Mouse (Mus musculus) heart, embryonic 16.5 days (tissue): Measurements from ENCODE around the gene Cep104. TPM values are rescaled to one million over a fixed set of nuclear protein-coding genes. Genes with fewer than 3 reads are reported as not detected.

ENCODE experiments used
- ATAC-seq: fragments of 200-750 bp; cut with Nextera tagmentation; replicated peaks from 2 replicates; pipeline ENCODE4 v1.8.0; 2017; ENCODE audit warnings: moderate number of reproducible peaks; ENCODE audit not compliant: insufficient read depth, low FRiP score; ENCODE audit errors: extremely low read depth
- H3K27ac ChIP-seq: fragments of 300-500 bp; sonication (generic); 2 replicates; pipeline ENCODE4 v1.5.1; 2014; ENCODE audit warnings: mild to moderate bottlenecking, low read length, control low read depth, moderate library complexity
- H3K27me3 ChIP-seq: fragments of 300-500 bp; sonication (generic); 2 replicates; pipeline ENCODE4 v1.6.1; 2014; ENCODE audit warnings: low read length, mixed read lengths; ENCODE audit not compliant: control insufficient read depth, insufficient read depth
- H3K36me3 ChIP-seq: fragments of 300-500 bp; sonication (generic); 2 replicates; pipeline ENCODE4 v1.6.1; 2014; ENCODE audit not compliant: control insufficient read depth, insufficient read depth
- H3K4me1 ChIP-seq: fragments of 300-500 bp; sonication (generic); 2 replicates; pipeline ENCODE4 v1.6.1; 2014; ENCODE audit warnings: low read length, mixed read lengths; ENCODE audit not compliant: control insufficient read depth, insufficient read depth
- H3K4me2 ChIP-seq: fragments of 300-500 bp; sonication (generic); 2 replicates; pipeline ENCODE4 v1.6.1; 2014; ENCODE audit warnings: low read depth, mild to moderate bottlenecking, control low read depth, low read length
- H3K4me3 ChIP-seq: fragments of 300-500 bp; sonication (generic); 2 replicates; pipeline ENCODE4 v1.5.1; 2014; ENCODE audit warnings: mild to moderate bottlenecking, control low read depth, low read length
- H3K9ac ChIP-seq: fragments of 300-500 bp; sonication (generic); 2 replicates; pipeline ENCODE4 v1.6.1; 2014; ENCODE audit warnings: low read length, control low read depth
- H3K9me3 ChIP-seq: fragments of 300-500 bp; sonication (generic); replicated peaks from 2 replicates; pipeline ENCODE4 v1.6.1; 2016; ENCODE audit warnings: low read length; ENCODE audit not compliant: control insufficient read depth
- WGBS: fragments of 180-500 bp; shearing (Covaris S2); extraction: QIAGEN DNeasy Blood & Tissue Kit; methylation state at CpG from one replicate; pipeline ENCODE4 v1.1.7; 2014; 5-methylcytosine and 5-hydroxymethylcytosine counted together
- polyA plus RNA-seq: library from polyadenylated mRNA; unstranded; fragments of >200 nt; fragmentation: Nextera tagmentation; extraction: Ambion mirVana; gene quantifications from 2 replicates; pipeline ENCODE4 v1.2.1, GENCODE M21; 2015

Cep104 gene
- 14.1 and 17.7 TPM in 2 replicates for polyA plus RNA-seq

DNA sequence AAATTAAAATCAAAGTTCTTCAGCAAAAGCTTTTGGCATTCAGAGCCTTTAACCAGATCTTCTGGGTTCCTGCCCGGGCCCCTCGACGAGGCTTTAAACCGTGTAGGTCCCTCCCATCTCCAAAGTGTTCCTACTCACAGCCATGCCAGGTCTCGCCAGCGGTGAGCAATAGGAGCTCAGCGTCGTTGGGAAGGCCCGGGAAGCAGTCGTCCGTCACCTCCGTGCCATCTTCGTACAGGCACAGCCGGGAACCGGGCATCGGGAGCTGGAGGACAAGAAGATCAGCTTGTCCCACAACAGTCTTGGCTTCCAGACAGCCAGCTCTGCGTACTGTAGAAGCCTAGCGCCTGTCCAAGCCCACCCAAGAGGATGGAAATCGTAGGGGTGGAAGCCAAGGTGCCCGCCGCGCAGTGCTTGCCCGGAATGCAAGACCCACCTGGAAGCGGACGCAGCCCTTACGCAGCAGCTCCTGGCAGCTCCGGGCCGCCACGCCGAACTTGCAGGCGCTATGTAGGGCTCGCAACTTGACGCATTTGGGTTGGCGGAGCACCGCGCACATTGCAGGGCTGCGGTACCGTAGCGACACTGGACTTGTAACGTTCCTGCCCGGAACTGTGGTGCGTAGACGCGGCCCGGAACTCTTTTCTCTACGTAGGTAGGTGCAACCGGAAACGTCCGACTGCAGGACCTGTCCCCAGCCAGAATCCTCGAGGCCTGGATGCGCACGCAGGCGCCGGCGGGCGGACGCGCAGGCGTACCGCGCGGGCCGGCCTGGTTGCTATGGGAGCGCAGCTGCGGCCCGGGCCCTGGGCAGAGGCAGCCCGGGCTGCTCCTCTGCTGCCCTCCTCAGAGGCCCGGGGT is at the start of gene Cep104, which contains the start of gene Dffb:
Gene Cep104, plus strand, starts transcription at position 764 of the 861 bp plus-strand sequence.
Gene Dffb, minus strand, starts transcription at position 696 of the 861 bp plus-strand sequence.
- Histone ChIP-seq H3K4me3 (peak within 1 kb of the TSS; percentile 85), H3K9me3 (no peaks in the 10 kb centered on the region), H3K4me2 (peak within 1 kb of the TSS; percentile 86), H3K36me3 (peaks cover 2% of the 10 kb centered on the region; the same call in 1 of the 2 replicates), H3K27ac (no peak within 1 kb of the TSS), H3K4me1 (peaks cover 7% of the 10 kb centered on the region), H3K9ac (peak within 1 kb of the TSS; percentile 88), H3K27me3 (no peaks in the 10 kb centered on the region)
- WGBS: 2% methylated on average over 68 of the region's 68 CpGs
- ATAC-seq: peak; percentile 99

DNA sequence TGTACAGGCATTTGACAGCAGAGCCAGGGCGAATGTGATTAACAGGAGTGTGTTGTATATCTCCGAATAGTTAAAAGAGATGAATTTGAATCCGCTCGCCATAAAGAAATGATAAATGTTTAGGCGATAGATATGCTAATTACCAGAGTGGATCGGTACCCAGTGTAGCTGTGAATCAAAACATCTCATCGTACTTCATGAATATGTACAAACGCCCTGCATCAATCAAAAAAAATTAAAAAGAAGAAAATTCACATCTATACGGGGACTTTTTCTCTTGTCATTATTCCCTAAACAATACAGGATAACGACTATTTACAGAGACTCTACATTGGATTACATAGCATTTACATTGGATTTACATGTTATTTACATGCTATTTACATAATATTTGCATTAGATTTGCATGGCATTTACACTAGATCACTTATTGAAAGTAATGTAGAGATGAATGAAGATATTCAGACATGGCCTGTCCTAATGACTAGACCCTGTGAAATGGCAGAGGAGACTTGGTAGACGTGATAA is 46.2 kb upstream of the Cep104 start:
- Histone ChIP-seq H3K4me3 (no peak overlapping the region), H3K4me2 (no peak overlapping the region), H3K9me3 (no peaks in the 10 kb centered on the region), H3K27me3 (no peaks in the 10 kb centered on the region), H3K27ac (no peak overlapping the region), H3K4me1 (no peaks in the 10 kb centered on the region), H3K9ac (no peak overlapping the region), H3K36me3 (no peaks in the 10 kb centered on the region)
- WGBS: 80% methylated on average over 11 of the region's 11 CpGs
- no peak for ATAC-seq

DNA sequence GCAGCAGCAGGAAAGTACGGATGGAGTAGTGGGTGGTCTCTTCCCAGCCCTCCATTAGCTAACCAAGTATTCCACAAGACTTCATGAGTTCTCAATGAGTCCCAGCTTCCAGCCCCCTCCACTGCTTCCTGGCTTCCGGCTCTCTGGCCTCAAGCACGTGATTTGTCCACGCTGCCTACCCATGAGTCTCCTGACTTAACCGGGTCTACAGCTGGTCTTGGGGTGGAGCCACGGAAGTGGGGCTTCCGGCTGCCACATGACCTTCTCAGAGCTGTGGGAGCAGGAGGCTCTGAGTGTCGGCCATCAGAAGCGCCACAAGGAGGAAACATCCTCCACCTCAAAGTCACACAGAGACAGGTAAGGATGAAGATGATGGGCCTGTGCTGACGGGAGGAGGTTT is 45.6 kb upstream of the Cep104 start:
- H3K9me3 ChIP-seq: no peaks in the 10 kb centered on the region
- WGBS: 56% methylated on average over 10 of the region's 10 CpGs
- H3K4me1 ChIP-seq: no peaks in the 10 kb centered on the region
- ATAC-seq: no peak
- no peak overlapping the region for H3K27ac ChIP-seq
- no peak overlapping the region for H3K9ac ChIP-seq
- no peaks in the 10 kb centered on the region for H3K36me3 ChIP-seq
- H3K4me2 ChIP-seq: no peak overlapping the region
- no peak overlapping the region for H3K4me3 ChIP-seq
- H3K27me3 ChIP-seq: no peaks in the 10 kb centered on the region

DNA sequence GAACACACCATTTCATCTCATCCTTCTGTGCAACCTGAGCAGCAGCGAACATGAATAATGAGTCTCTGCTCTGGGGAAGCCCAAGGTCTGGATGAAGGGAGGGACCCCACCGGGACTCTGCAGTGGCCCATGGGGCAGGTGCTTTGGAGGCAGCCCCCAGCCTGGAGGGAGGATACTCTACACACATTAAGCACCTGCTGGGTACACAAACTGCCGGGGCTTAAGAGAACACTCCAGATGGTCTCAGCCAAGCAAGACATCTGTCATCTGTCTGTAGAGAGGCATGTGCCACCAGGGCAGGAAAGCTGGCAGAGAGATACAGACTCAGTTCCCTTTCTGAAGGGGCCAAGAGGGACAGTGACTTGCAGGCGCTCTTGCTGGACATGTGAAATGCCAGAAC is 45.1 kb upstream of the Cep104 start:
- no peak for ATAC-seq
- Histone ChIP-seq H3K9ac (no peak overlapping the region), H3K9me3 (no peaks in the 10 kb centered on the region), H3K36me3 (no peaks in the 10 kb centered on the region), H3K27ac (no peak overlapping the region), H3K4me1 (no peaks in the 10 kb centered on the region), H3K4me2 (no peak overlapping the region), H3K4me3 (no peak overlapping the region), H3K27me3 (no peaks in the 10 kb centered on the region)
- WGBS: 59% methylated on average over 4 of the region's 4 CpGs

DNA sequence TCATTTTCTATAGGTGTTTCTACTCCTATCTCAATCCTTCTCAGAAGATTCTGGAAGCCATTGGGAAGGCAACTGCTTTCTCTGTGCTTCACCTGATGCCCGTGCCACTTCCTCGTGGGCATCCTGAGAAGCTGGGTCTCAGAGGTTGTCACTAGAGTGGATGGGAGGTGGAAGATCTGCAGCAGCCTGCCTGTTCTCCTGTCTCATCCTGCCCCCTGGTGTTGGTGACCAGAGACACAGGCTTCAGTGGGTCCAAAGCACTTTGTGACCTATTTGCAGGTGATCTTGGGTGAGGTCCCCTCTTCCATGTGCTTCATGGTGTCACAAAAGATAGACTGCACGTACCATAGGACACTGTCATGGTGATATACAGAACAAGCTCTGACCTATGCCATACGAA is 31.8 kb upstream of the Cep104 start:
- Histone ChIP-seq H3K4me1 (no peaks in the 10 kb centered on the region), H3K27ac (no peak overlapping the region), H3K4me2 (no peak overlapping the region), H3K27me3 (peaks cover 46% of the 10 kb centered on the region), H3K9ac (no peak overlapping the region), H3K36me3 (no peaks in the 10 kb centered on the region), H3K4me3 (no peak overlapping the region), H3K9me3 (no peaks in the 10 kb centered on the region)
- WGBS: 50% methylated on average over 4 of the region's 4 CpGs
- ATAC-seq: no peak

DNA sequence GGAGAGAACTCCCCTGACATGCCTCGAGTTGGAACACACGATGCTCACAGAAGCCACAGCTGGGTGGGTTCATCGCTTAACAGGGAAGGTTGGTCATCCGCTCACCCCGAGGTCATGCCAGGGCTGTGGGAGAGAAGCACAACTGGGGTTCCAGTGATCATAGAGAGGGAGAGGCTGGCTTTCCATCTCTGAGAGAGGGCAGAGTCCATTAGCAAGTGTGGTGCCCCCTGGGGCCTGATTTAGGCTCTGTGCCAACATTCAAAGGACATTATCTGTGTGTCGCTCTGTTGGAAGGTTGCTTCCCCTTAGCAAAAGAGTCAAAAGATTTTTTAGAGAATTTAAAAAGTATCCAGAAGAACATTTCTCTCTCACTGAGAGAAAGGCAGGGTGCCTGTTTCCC is 30.7 kb upstream of the Cep104 start:
- Histone ChIP-seq H3K27ac (no peak overlapping the region), H3K4me3 (no peak overlapping the region), H3K9ac (no peak overlapping the region), H3K9me3 (no peaks in the 10 kb centered on the region), H3K27me3 (peaks cover 52% of the 10 kb centered on the region), H3K36me3 (no peaks in the 10 kb centered on the region), H3K4me1 (no peaks in the 10 kb centered on the region), H3K4me2 (no peak overlapping the region)
- WGBS: 42% methylated on average over 6 of the region's 6 CpGs
- ATAC-seq: no peak

DNA sequence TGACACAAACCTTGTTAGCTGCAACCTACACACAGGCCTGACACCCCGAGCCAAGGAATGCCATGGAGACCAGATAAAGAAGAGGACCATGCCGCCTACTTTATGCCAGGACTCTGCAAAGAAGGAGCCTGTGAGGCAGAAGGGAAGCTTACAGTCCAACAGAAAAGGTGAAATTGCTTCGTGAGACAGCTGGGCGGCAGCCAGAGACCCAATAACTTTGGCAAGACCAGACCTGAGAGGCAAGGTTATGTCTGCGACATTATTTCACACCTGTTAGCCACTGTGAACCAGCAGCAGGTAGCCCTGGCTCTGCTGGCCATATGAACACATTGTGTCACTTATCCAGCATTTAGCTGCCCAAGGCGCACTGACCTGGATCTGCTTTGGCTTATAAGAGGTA is 29.3 kb upstream of the Cep104 start:
- H3K27ac ChIP-seq: no peak overlapping the region
- H3K27me3 ChIP-seq: peaks cover 50% of the 10 kb centered on the region
- 68% methylated on average over 6 of the region's 6 CpGs for WGBS
- no peak overlapping the region for H3K4me2 ChIP-seq
- H3K4me3 ChIP-seq: no peak overlapping the region
- H3K9me3 ChIP-seq: no peaks in the 10 kb centered on the region
- no peak for ATAC-seq
- no peaks in the 10 kb centered on the region for H3K4me1 ChIP-seq
- H3K36me3 ChIP-seq: no peaks in the 10 kb centered on the region
- H3K9ac ChIP-seq: no peak overlapping the region

DNA sequence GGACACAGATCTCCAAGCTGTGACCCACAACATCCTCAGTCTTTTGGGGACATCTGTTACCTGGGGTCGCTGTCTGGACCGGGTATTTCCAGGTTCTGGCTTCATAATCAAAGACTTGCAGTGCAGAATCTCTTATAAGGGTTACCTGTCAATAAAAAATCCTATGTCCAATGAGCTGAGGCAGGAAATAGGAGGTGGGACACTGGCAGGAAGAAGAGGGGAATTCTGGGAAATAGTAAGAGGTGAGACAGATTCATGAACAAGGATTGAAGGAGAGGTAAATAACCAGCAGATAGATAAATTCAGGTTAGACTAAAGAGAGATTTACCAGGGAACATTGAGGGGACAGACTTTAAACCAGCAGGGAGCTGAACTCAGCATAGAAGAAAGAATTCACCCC is 24.6 kb upstream of the Cep104 start:
- no peaks in the 10 kb centered on the region for H3K9me3 ChIP-seq
- WGBS: 59% methylated on average over 2 of the region's 2 CpGs

DNA sequence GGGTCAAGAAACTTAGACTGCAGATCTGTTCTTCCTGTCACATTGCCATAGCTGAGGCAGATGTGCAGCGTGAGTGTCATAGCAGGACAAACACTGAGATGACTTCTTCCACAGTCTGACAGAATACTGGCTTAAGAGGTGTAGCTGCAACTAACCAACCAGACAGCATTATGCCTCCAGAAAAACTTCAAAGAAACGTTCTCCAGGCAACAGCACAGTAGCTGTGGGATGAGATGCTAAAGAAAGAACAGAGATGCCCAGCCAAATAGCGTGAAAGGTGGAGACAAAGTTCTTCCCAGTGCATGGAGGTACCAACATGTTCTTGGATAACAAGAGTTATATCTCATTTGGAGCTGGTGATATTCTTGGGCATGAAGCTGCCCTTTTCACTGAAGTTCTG is 23.8 kb upstream of the Cep104 start:
- H3K4me1 ChIP-seq: no peaks in the 10 kb centered on the region
- H3K27ac ChIP-seq: no peak overlapping the region
- peaks cover 30% of the 10 kb centered on the region for H3K27me3 ChIP-seq
- ATAC-seq: no peak
- H3K4me3 ChIP-seq: no peak overlapping the region
- H3K4me2 ChIP-seq: no peak overlapping the region
- H3K9me3 ChIP-seq: no peaks in the 10 kb centered on the region
- no peak overlapping the region for H3K9ac ChIP-seq
- WGBS: 60% methylated on average over 3 of the region's 3 CpGs
- H3K36me3 ChIP-seq: no peaks in the 10 kb centered on the region

More for the DNA sequence above, 24.6 kb upstream of the Cep104 start:
- Histone ChIP-seq H3K4me2 (no peak overlapping the region), H3K4me3 (no peak overlapping the region), H3K4me1 (no peaks in the 10 kb centered on the region), H3K27me3 (peaks cover 36% of the 10 kb centered on the region), H3K27ac (no peak overlapping the region), H3K9ac (no peak overlapping the region), H3K36me3 (no peaks in the 10 kb centered on the region)
- ATAC-seq: no peak
